Mouse (Mus musculus) CD4-positive, CD25-positive, alpha-beta regulatory T cell, adult 9 weeks (primary cell): ENCODE data around the gene Antxrl. TPM values are rescaled to one million over a fixed set of nuclear protein-coding genes. Genes with fewer than 3 reads are reported as not detected.

Source experiments
- polyA plus RNA-seq: library from polyadenylated mRNA; unstranded; fragments of 100-300 nt; shearing (Covaris generic); gene quantifications from one replicate; pipeline ENCODE4 v1.2.1, GENCODE M21; 2017

The Antxrl gene
- not detected for polyA plus RNA-seq

GRCm38 (mm10) chr14:34052516-34052915 lies at the start of gene Antxrl:
Gene Antxrl, plus strand, starts transcription at chr14:34052707.

GRCm38 (mm10) chr14:34015063-34015462 lies 37.4 kb upstream of the Antxrl start, which contains the start of gene Gm30083:
Gene Gm30083, minus strand, starts transcription at chr14:34015182.

GRCm38 (mm10) chr14:34016381-34016780 lies 36.1 kb upstream of the Antxrl start, which contains the start of gene Gm5460:
Gene Gm5460, plus strand, starts transcription at chr14:34016758.

GRCm38 (mm10) chr14:34085731-34086130 lies 33.2 kb downstream of the Antxrl start, which contains the start of gene Anxa8:
Gene Anxa8, plus strand, starts transcription at chr14:34085981.

GRCm38 (mm10) chr14:34102601-34103000 lies 50.1 kb downstream of the Antxrl start, which contains the start of gene A630023A22Rik:
Gene A630023A22Rik, minus strand, starts transcription at chr14:34102754.

Other genes starting within 250 kb of the Antxrl start
- not detected for gene Gdf10, start 129.1 kb upstream of the Antxrl start, polyA plus RNA-seq
- gene Gdf2, start 111.7 kb upstream of the Antxrl start, polyA plus RNA-seq = not detected
- not detected for gene Rbp3, start 98.7 kb upstream of the Antxrl start, polyA plus RNA-seq
- not detected for gene Zfp488, start 73.9 kb upstream of the Antxrl start, polyA plus RNA-seq
- not detected for gene Gm30083, start 37.5 kb upstream of the Antxrl start, polyA plus RNA-seq
- not detected for gene Gm5460, start 35.9 kb upstream of the Antxrl start, polyA plus RNA-seq
- not detected for gene Anxa8, start 33.3 kb downstream of the Antxrl start, polyA plus RNA-seq
- not detected for gene A630023A22Rik, start 50.0 kb downstream of the Antxrl start, polyA plus RNA-seq
- gene Npy4r, start 99.8 kb downstream of the Antxrl start, polyA plus RNA-seq = not detected
- 0.05 TPM for gene Gprin2, start 148.9 kb downstream of the Antxrl start, polyA plus RNA-seq
- gene Syt15, start 166.9 kb downstream of the Antxrl start, polyA plus RNA-seq = 0.17 TPM